ENCODE assay signal across 7 mouse cellular contexts in genomic region chr1:153740145-153740544, GRCm38 (mm10). TPM values are rescaled to one million over a fixed set of nuclear protein-coding genes. Genes with fewer than 3 reads are reported as not detected.
DNase-seq lines count a peak whose midpoint lies in the region; ATAC-seq lines count a peak whose summit lies in the region.

Gene Rgs16, plus strand, starts transcription at chr1:153740349.

- H3K4me2 ChIP-seq in midbrain, embryonic 16.5 days (ENCODE audit: low read length), result peak within 1 kb of the TSS; percentile 75

- H3K27me3 ChIP-seq in midbrain, embryonic 16.5 days (ENCODE audit: control insufficient read depth, insufficient read depth, low read depth, low read length), result no peaks in the 10 kb centered on the region

- H3K36me3 ChIP-seq in midbrain, embryonic 16.5 days (ENCODE audit: control insufficient read depth, insufficient read depth, low read length), result no peaks in the 10 kb centered on the region

- H3K9me3 ChIP-seq in midbrain, embryonic 16.5 days (replicated peaks; ENCODE audit: control insufficient read depth, low read length, poor library complexity, severe bottlenecking), result no peaks in the 10 kb centered on the region

- under 1% methylated on average over 27 of the region's 28 CpGs for WGBS in midbrain, embryonic 16.5 days

- peak; percentile 91 for DNase-seq in adrenal gland, postnatal 25 days
- peak; percentile 68 for DNase-seq in embryo, embryonic 11.5 days (ENCODE audit: low read depth, low spot score)
- DNase-seq in heart, adult 8-10 months (ENCODE audit: low spot score), result peak; percentile 73
- peak; percentile 73 for DNase-seq in kidney, adult 18-20 months
- peak; percentile 65 for DNase-seq in liver
- DNase-seq in spleen, postnatal 4 days (ENCODE audit: low spot score in 2 of 2), result peak; percentile 68 to 84

- peak; percentile 66 for ATAC-seq in midbrain, embryonic 16.5 days

- no peak within 1 kb of the TSS for H3K27ac ChIP-seq in midbrain, embryonic 16.5 days (ENCODE audit: low read length)

- H3K4me1 ChIP-seq in midbrain, embryonic 16.5 days (ENCODE audit: control insufficient read depth, insufficient read depth, low read length), result peaks cover 46% of the 10 kb centered on the region

- peak within 1 kb of the TSS; percentile 47 for H3K4me3 ChIP-seq in midbrain, embryonic 16.5 days (ENCODE audit: low read depth, low read length)

- peak within 1 kb of the TSS; percentile 64 for H3K9ac ChIP-seq in midbrain, embryonic 16.5 days (ENCODE audit: low read depth, low read length)

RNA-seq across cellular contexts. Expression of gene Rgs16, which starts in this region (rescaled TPM):
- 5.5 and 6.4 TPM in 2 replicates for total RNA-seq in adrenal gland, postnatal 25 days (2021)
- total RNA-seq in heart, adult 8-10 months (2022), result 1 to 10 TPM; 1.2 to 2.6 (median 2.0) TPM
- 21.8 and 31.3 TPM in 2 replicates for polyA plus RNA-seq in midbrain, embryonic 16.5 days (2015; fragmentation: Nextera tagmentation; extraction: Ambion mirVana)
